Mouse (Mus musculus): ENCODE measurements around the gene Ust. TPM values are rescaled to one million over a fixed set of nuclear protein-coding genes. Genes with fewer than 3 reads are reported as not detected.

Gene Ust
- polyA plus RNA-seq, 1 experiment from 2014 or later: 2.0 TPM

- no peaks in the 10 kb centered on the region for H3K36me3 ChIP-seq (ENCODE audit: control insufficient read depth, insufficient read depth)
- TF ChIP-seq CTCF (IDR thresholded peaks at IDR 0.05; ENCODE audit: low read depth): no peak
- ATAC-seq: no peak
- no peaks in the 10 kb centered on the region for H3K9me3 ChIP-seq (ENCODE audit: control insufficient read depth)
- no peak overlapping the region for H3K27ac ChIP-seq (ENCODE audit: low read depth, low read length)
- 81% methylated on average over 5 of the region's 5 CpGs for WGBS
- no peak overlapping the region for H3K4me3 ChIP-seq (ENCODE audit: low read depth, low read length)
- H3K9ac ChIP-seq (ENCODE audit: low read depth, low read length): no peak overlapping the region
- no peaks in the 10 kb centered on the region for H3K4me1 ChIP-seq (replicated peaks; ENCODE audit: control insufficient read depth, insufficient read depth, low read length)
- no peaks in the 10 kb centered on the region for H3K27me3 ChIP-seq (replicated peaks; ENCODE audit: control insufficient read depth, insufficient read depth, low read length)
- H3K4me2 ChIP-seq (replicated peaks; ENCODE audit: low read depth): no peak overlapping the region
Observed at GRCm38 (mm10) chr10:8471012-8471411, 47.6 kb downstream of the Ust start.

- Histone ChIP-seq H3K9ac (ENCODE audit: low read depth, low read length) (no peak overlapping the region), H3K27ac (ENCODE audit: low read depth, low read length) (no peak overlapping the region), H3K4me2 (replicated peaks; ENCODE audit: low read depth) (no peak overlapping the region), H3K4me3 (ENCODE audit: low read depth, low read length) (no peak overlapping the region), H3K36me3 (ENCODE audit: control insufficient read depth, insufficient read depth) (no peaks in the 10 kb centered on the region), H3K9me3 (ENCODE audit: control insufficient read depth) (no peaks in the 10 kb centered on the region), H3K27me3 (replicated peaks; ENCODE audit: control insufficient read depth, insufficient read depth, low read length) (no peaks in the 10 kb centered on the region), H3K4me1 (replicated peaks; ENCODE audit: control insufficient read depth, insufficient read depth, low read length) (no peaks in the 10 kb centered on the region)
- TF ChIP-seq CTCF (IDR thresholded peaks at IDR 0.05; ENCODE audit: low read depth): no peak
- ATAC-seq: no peak
- WGBS: 81% methylated on average over 3 of the region's 3 CpGs
Observed at GRCm38 (mm10) chr10:8469516-8469915, 49.1 kb downstream of the Ust start.

DNA sequence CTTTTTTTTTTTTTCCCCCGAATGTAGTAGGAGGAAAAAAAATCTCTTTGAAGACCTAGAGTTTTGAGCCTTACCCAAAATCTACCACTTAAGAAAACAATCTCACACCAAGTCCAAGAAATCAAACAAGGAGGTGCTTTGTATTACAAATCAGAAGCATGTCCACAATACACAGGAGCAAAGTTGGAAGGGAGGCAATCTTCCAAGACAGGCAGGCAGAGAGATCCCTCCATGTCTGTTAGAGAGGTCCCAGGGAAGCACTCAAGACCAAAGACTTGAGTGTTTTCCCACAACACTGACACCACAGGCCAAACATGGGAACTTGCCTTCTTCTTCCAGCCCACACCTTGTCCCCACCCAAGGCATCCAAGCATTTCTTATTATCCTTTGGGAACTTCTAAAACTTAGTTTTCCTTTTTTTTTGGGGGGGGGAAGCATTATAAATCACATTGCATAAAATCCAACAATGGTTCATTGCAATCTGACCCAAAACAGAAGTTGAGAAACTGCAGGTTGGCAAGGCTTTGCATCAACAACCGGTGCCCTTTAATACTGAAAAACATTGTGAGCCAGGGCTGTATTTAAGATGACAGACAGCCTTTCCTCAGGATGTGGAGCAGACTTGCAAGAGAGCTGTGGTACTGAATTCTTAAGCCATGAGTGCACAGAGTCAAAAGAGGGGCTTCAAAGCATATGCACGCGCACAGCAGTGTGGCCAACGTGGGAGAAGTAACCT lies 49.8 kb downstream of the Ust start:
- no peak overlapping the region for H3K4me3 ChIP-seq (ENCODE audit: low read depth, low read length)
- no peak overlapping the region for H3K27ac ChIP-seq (ENCODE audit: low read depth, low read length)
- H3K9me3 ChIP-seq (ENCODE audit: control insufficient read depth): no peaks in the 10 kb centered on the region
- TF ChIP-seq CTCF (IDR thresholded peaks at IDR 0.05; ENCODE audit: low read depth): no peak
- ATAC-seq: no peak
- no peaks in the 10 kb centered on the region for H3K4me1 ChIP-seq (replicated peaks; ENCODE audit: control insufficient read depth, insufficient read depth, low read length)
- no peaks in the 10 kb centered on the region for H3K27me3 ChIP-seq (replicated peaks; ENCODE audit: control insufficient read depth, insufficient read depth, low read length)
- WGBS: 84% methylated on average over 5 of the region's 5 CpGs
- no peak overlapping the region for H3K9ac ChIP-seq (ENCODE audit: low read depth, low read length)
- no peak overlapping the region for H3K4me2 ChIP-seq (replicated peaks; ENCODE audit: low read depth)
- H3K36me3 ChIP-seq (ENCODE audit: control insufficient read depth, insufficient read depth): no peaks in the 10 kb centered on the region

- Histone ChIP-seq H3K9ac (ENCODE audit: low read depth, low read length) (no peak overlapping the region), H3K4me3 (ENCODE audit: low read depth, low read length) (no peak overlapping the region), H3K36me3 (ENCODE audit: control insufficient read depth, insufficient read depth) (no peaks in the 10 kb centered on the region), H3K4me2 (replicated peaks; ENCODE audit: low read depth) (no peak overlapping the region), H3K9me3 (ENCODE audit: control insufficient read depth) (no peaks in the 10 kb centered on the region), H3K4me1 (replicated peaks; ENCODE audit: control insufficient read depth, insufficient read depth, low read length) (no peaks in the 10 kb centered on the region), H3K27me3 (replicated peaks; ENCODE audit: control insufficient read depth, insufficient read depth, low read length) (no peaks in the 10 kb centered on the region), H3K27ac (ENCODE audit: low read depth, low read length) (no peak overlapping the region)
- ATAC-seq: no peak
- no peak for TF ChIP-seq CTCF (IDR thresholded peaks at IDR 0.05; ENCODE audit: low read depth)
- WGBS: 57% methylated on average over 3 of the region's 3 CpGs
Observed at GRCm38 (mm10) chr10:8465918-8466317, 52.7 kb downstream of the Ust start.

DNA sequence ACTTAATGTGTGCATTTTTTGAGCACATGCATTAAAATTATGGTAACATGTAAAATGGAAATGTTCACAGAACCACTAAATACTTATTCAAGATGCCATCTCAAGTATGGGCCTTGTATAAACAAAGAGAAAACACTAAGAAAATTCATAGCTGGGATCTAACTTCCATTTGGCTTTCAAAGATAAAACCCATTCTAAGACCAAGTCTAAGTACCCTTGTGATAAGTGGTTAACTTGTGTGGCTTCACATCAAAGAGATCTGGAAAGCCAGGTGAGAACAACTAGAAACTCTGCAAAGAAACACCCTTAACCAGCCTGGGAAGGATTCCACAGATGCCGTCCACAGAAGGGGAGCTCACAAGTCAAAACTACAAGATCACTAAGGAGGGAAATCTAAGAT lies 53.4 kb downstream of the Ust start:
- H3K9me3 ChIP-seq (ENCODE audit: control insufficient read depth): no peaks in the 10 kb centered on the region
- H3K27me3 ChIP-seq (replicated peaks; ENCODE audit: control insufficient read depth, insufficient read depth, low read length): no peaks in the 10 kb centered on the region
- no peak overlapping the region for H3K9ac ChIP-seq (ENCODE audit: low read depth, low read length)
- no peaks in the 10 kb centered on the region for H3K4me1 ChIP-seq (replicated peaks; ENCODE audit: control insufficient read depth, insufficient read depth, low read length)
- TF ChIP-seq CTCF (IDR thresholded peaks at IDR 0.05; ENCODE audit: low read depth): no peak
- 85% methylated on average over 1 of the region's 1 CpGs for WGBS
- no peak overlapping the region for H3K4me2 ChIP-seq (replicated peaks; ENCODE audit: low read depth)
- H3K27ac ChIP-seq (ENCODE audit: low read depth, low read length): no peak overlapping the region
- ATAC-seq: no peak
- no peak overlapping the region for H3K4me3 ChIP-seq (ENCODE audit: low read depth, low read length)
- H3K36me3 ChIP-seq (ENCODE audit: control insufficient read depth, insufficient read depth): no peaks in the 10 kb centered on the region

GRCm38 (mm10) chr10:8461372-8461771 lies 57.3 kb downstream of the Ust start:
- no peak for ATAC-seq
- H3K4me1 ChIP-seq (replicated peaks; ENCODE audit: control insufficient read depth, insufficient read depth, low read length): no peaks in the 10 kb centered on the region
- WGBS: 75% methylated on average over 5 of the region's 5 CpGs
- H3K4me3 ChIP-seq (ENCODE audit: low read depth, low read length): no peak overlapping the region
- H3K27me3 ChIP-seq (replicated peaks; ENCODE audit: control insufficient read depth, insufficient read depth, low read length): no peaks in the 10 kb centered on the region
- no peaks in the 10 kb centered on the region for H3K36me3 ChIP-seq (ENCODE audit: control insufficient read depth, insufficient read depth)
- no peak overlapping the region for H3K27ac ChIP-seq (ENCODE audit: low read depth, low read length)
- H3K9ac ChIP-seq (ENCODE audit: low read depth, low read length): no peak overlapping the region
- TF ChIP-seq CTCF (IDR thresholded peaks at IDR 0.05; ENCODE audit: low read depth): no peak
- no peak overlapping the region for H3K4me2 ChIP-seq (replicated peaks; ENCODE audit: low read depth)
- no peaks in the 10 kb centered on the region for H3K9me3 ChIP-seq (ENCODE audit: control insufficient read depth)

Measured in intestine, postnatal 0 days (tissue).